Mouse (Mus musculus): ENCODE measurements around the gene Acvr1.

DNA sequence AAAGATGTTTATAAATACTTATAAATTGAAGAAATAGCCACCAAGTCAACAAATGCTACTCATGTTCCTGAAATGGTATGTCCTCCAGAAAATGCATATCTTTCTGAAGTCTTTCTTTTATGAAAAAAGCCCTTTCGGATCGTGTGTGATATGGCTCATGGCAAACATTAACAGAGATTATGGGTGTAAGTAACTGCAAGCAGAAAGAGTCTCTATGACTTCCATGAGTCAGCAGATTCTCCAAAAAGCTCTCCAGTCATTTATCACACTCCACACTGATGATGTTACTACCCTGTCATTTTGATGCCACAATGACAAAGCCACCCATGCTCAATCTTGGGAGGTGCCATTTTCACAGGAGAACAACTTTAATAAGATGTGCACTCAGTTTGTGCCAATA is 132.5 kb downstream of the Acvr1 start:
- no peak for TF ChIP-seq CTCF (IDR thresholded peaks at IDR 0.05; ENCODE audit: low read depth)
- no peak for TF ChIP-seq EP300 (IDR thresholded peaks at IDR 0.05; ENCODE audit: low read depth)

All from heart, postnatal 0 days (tissue).